Mouse (Mus musculus) lung, embryonic 14.5 days (tissue): Measurements from ENCODE around the gene Dvl2. TPM values are rescaled to one million over a fixed set of nuclear protein-coding genes. Genes with fewer than 3 reads are reported as not detected.
A peak's percentile ranks its signal among the peaks of the same experiment; 100 is the strongest.

Source experiments
- ATAC-seq: fragments of 200-750 bp; cut with Nextera tagmentation; 2 replicates; pipeline ENCODE4 v1.8.0; 2017; ENCODE audit warnings: mild to moderate bottlenecking, moderate TSS enrichment, moderate library complexity; ENCODE audit not compliant: insufficient read depth
- DNase-seq: peaks from one replicate; pipeline ENCODE4 v3.0.0-alpha.2; 2015
- H3K27ac ChIP-seq: fragments of 300-500 bp; sonication (generic); 2 replicates; pipeline ENCODE4 v1.5.1; 2014; ENCODE audit warnings: low read depth, mild to moderate bottlenecking, moderate library complexity
- H3K27me3 ChIP-seq: fragments of 300-500 bp; sonication (generic); 2 replicates; pipeline ENCODE4 v1.6.1; 2014; ENCODE audit warnings: low read length, control low read depth; ENCODE audit not compliant: insufficient read depth
- H3K36me3 ChIP-seq: fragments of 300-500 bp; sonication (generic); 2 replicates; pipeline ENCODE4 v1.6.1; 2014; ENCODE audit warnings: control low read depth; ENCODE audit not compliant: insufficient read depth
- H3K4me1 ChIP-seq: fragments of 300-500 bp; sonication (generic); 2 replicates; pipeline ENCODE4 v1.6.1; 2014; ENCODE audit warnings: antibody characterized with exemption, control low read depth; ENCODE audit not compliant: insufficient read depth
- H3K4me2 ChIP-seq: fragments of 300-500 bp; sonication (generic); 2 replicates; pipeline ENCODE4 v1.6.1; 2014; ENCODE audit warnings: mild to moderate bottlenecking
- H3K4me3 ChIP-seq: fragments of 300-500 bp; sonication (generic); 2 replicates; pipeline ENCODE4 v1.5.1; 2014; ENCODE audit warnings: low read depth, low read length
- H3K9ac ChIP-seq: fragments of 300-500 bp; sonication (generic); 2 replicates; pipeline ENCODE4 v1.6.1; 2014
- H3K9me3 ChIP-seq: fragments of 300-500 bp; sonication (generic); 2 replicates; pipeline ENCODE4 v1.6.1; 2016; ENCODE audit warnings: low read depth, low read length, control low read depth
- CTCF ChIP-seq: IDR thresholded peaks from 2 replicates; pipeline ENCODE4 v1.5.1; 2016; ENCODE audit warnings: antibody characterized with exemption, low read depth
- WGBS: fragments of 180-500 bp; shearing (Covaris S2); extraction: QIAGEN DNeasy Blood & Tissue Kit; methylation state at CpG from one replicate; pipeline ENCODE4 v1.1.7; 2014; 5-methylcytosine and 5-hydroxymethylcytosine counted together
- polyA plus RNA-seq: library from polyadenylated mRNA; unstranded; fragments of >200 nt; fragmentation: Nextera tagmentation; extraction: Ambion mirVana; gene quantifications from 2 replicates; pipeline ENCODE4 v1.2.1, GENCODE M21; 2014

Gene Dvl2
- polyA plus RNA-seq, 1 experiment from 2014 or later = 40.8 TPM

DNA sequence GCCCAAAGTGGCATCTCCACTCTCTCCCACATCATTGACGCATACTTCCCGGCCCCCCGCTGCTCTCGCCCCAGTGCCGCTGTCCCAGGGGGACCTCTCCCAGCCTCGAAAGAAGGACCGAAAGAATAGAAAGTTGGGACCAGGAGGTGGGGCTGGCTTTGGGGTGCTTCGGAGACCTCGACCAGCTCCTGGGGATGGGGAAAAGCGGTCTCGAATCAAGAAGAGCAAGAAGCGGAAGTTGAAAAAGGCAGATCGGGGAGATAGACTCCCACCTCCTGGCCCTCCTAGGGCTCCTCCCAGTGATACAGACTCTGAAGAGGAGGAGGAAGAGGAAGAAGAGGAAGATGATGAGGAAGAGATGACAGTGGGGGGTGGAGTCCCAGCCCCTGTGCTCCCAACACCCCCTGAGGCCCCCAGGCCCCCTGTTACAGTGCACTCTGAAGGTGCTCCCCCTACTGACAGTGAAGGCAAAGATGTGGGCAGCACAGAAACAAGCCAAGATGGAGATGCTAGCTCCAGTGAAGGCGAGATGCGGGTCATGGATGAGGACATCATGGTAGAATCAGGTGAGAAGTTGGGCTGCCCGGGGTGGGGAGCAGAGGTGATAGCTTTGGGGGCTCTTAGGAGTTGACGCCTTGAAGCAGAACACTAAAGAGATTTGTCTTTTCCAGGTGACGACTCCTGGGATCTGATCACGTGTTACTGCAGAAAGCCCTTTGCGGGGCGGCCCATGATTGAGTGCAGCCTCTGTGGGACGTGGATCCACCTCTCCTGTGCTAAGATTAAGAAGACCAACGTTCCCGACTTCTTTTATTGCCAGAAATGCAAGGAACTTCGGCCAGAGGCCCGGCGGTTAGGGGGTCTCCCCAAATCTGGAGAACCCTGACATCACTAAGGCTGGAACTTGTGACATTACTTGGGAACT lies 1.6 kb upstream of the Dvl2 start:
- no peak overlapping the region for H3K4me2 ChIP-seq
- peak; percentile 37 for TF ChIP-seq CTCF
- no peak overlapping the region for H3K9ac ChIP-seq
- no peak for ATAC-seq
- H3K27me3 ChIP-seq = no peaks in the 10 kb centered on the region
- H3K27ac ChIP-seq = no peak overlapping the region
- 90% methylated on average over 27 of the region's 27 CpGs for WGBS
- no peak overlapping the region for H3K4me3 ChIP-seq
- H3K36me3 ChIP-seq = peaks cover 35% of the 10 kb centered on the region
- DNase-seq = no peak
- peaks cover 18% of the 10 kb centered on the region for H3K4me1 ChIP-seq
- no peaks in the 10 kb centered on the region for H3K9me3 ChIP-seq

GRCm38 (mm10) chr11:69999666-70000065 lies 729 bp upstream of the Dvl2 start:
- DNase-seq = no peak
- H3K9me3 ChIP-seq = no peaks in the 10 kb centered on the region
- WGBS = 81% methylated on average over 8 of the region's 8 CpGs
- H3K4me1 ChIP-seq = peaks cover 18% of the 10 kb centered on the region
- TF ChIP-seq CTCF = no peak
- no peak overlapping the region for H3K9ac ChIP-seq
- peak overlapping the region; percentile 67; the same call in 1 of the 2 replicates for H3K4me3 ChIP-seq
- H3K4me2 ChIP-seq = peak overlapping the region; percentile 37; the same call in 1 of the 2 replicates
- ATAC-seq = no peak
- H3K27ac ChIP-seq = peak overlapping the region; percentile 63; the same call in 1 of the 2 replicates
- H3K36me3 ChIP-seq = peaks cover 27% of the 10 kb centered on the region
- H3K27me3 ChIP-seq = no peaks in the 10 kb centered on the region

DNA sequence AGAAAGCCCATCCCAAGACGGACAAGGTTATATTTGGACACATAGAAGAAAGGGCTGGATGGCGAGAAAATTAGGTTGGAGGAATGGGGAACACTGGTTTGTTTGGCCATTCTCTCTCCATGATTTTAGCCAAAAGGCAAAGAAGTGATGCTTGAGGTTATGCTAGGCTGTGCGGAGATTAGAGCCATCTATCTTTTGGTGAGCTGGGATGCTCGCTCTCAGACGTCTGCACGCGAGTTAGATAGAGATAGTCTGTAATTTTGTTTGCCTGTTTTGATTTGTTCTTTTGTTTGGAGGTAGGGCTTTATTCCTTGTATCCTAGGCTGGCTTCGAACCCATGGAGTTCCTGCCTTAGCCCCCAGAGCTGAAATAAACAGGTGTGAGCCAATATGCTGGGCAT lies 764 bp downstream of the Dvl2 start:
- H3K9ac ChIP-seq = peak overlapping the region; percentile 67
- peaks cover 39% of the 10 kb centered on the region for H3K36me3 ChIP-seq
- ATAC-seq (no peak), DNase-seq (no peak)
- H3K27ac ChIP-seq = peak overlapping the region; percentile 90
- no peaks in the 10 kb centered on the region for H3K9me3 ChIP-seq
- TF ChIP-seq CTCF = no peak
- peaks cover 18% of the 10 kb centered on the region for H3K4me1 ChIP-seq
- H3K4me2 ChIP-seq = peak overlapping the region; percentile 76
- WGBS = 8% methylated on average over 8 of the region's 8 CpGs
- peak overlapping the region; percentile 67 for H3K4me3 ChIP-seq
- no peaks in the 10 kb centered on the region for H3K27me3 ChIP-seq

GRCm38 (mm10) chr11:70001865-70002264 lies 1.5 kb downstream of the Dvl2 start:
- Histone ChIP-seq H3K9me3 (no peaks in the 10 kb centered on the region), H3K36me3 (peaks cover 46% of the 10 kb centered on the region), H3K4me2 (peak overlapping the region; percentile 76), H3K27ac (no peak overlapping the region), H3K9ac (0 out of 2 replicates have a peak overlapping the region, but pooled peaks have one; percentile 67), H3K27me3 (no peaks in the 10 kb centered on the region), H3K4me3 (peak overlapping the region; percentile 67), H3K4me1 (peaks cover 18% of the 10 kb centered on the region)
- DNase-seq = peak; percentile 76
- no peak for ATAC-seq
- peak; percentile 71 for TF ChIP-seq CTCF

GRCm38 (mm10) chr11:70002471-70002870 lies 2.1 kb downstream of the Dvl2 start:
- Histone ChIP-seq H3K4me1 (peaks cover 17% of the 10 kb centered on the region), H3K4me2 (peak overlapping the region; percentile 76), H3K27ac (no peak overlapping the region), H3K36me3 (peaks cover 52% of the 10 kb centered on the region), H3K9me3 (no peaks in the 10 kb centered on the region), H3K9ac (peak overlapping the region; percentile 13; the same call in 1 of the 2 replicates), H3K27me3 (no peaks in the 10 kb centered on the region), H3K4me3 (peak overlapping the region; percentile 67)
- no peak for TF ChIP-seq CTCF
- no peak for ATAC-seq
- DNase-seq = no peak
- WGBS = 87% methylated on average over 2 of the region's 2 CpGs

- DNase-seq (peak; percentile 34), ATAC-seq (no peak)
- Histone ChIP-seq H3K27ac (no peak overlapping the region), H3K27me3 (no peaks in the 10 kb centered on the region), H3K9me3 (no peaks in the 10 kb centered on the region), H3K36me3 (peaks cover 57% of the 10 kb centered on the region), H3K4me2 (no peak overlapping the region), H3K9ac (no peak overlapping the region), H3K4me1 (peaks cover 14% of the 10 kb centered on the region), H3K4me3 (no peak overlapping the region)
- TF ChIP-seq CTCF = peak; percentile 54
- 60% methylated on average over 5 of the region's 5 CpGs for WGBS
These were observed 5.1 kb downstream of the Dvl2 start for GRCm38 (mm10) chr11:70005521-70005920.

DNA sequence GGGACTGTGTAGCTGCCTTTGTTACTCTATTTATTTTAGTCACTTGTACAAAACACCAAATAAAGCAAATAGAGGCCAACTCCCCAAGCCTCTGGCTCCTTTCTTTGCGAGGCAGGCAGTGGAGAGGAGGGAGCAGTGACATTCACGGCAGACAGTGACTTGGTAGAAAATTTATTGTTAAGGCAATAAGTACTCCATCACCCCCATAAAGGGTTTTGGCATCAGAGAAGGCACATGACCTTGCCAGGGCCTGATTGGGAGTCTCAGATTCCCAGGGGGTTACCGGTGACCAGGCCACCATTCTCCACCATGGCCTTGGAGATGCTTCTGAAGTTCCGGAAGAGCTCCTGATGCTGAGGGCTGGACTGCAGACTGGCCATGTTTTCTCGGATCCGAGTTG lies 9.6 kb downstream of the Dvl2 start:
- no peak overlapping the region for H3K9ac ChIP-seq
- ATAC-seq (no peak), DNase-seq (no peak)
- no peaks in the 10 kb centered on the region for H3K27me3 ChIP-seq
- H3K4me3 ChIP-seq = no peak overlapping the region
- H3K4me1 ChIP-seq = no peaks in the 10 kb centered on the region
- no peaks in the 10 kb centered on the region for H3K9me3 ChIP-seq
- no peak overlapping the region for H3K27ac ChIP-seq
- TF ChIP-seq CTCF = no peak
- no peak overlapping the region for H3K4me2 ChIP-seq
- WGBS = 83% methylated on average over 6 of the region's 6 CpGs
- peaks cover 91% of the 10 kb centered on the region for H3K36me3 ChIP-seq
